Mouse (Mus musculus): Measurements from ENCODE around the gene Syk. TPM values are rescaled to one million over a fixed set of nuclear protein-coding genes. Genes with fewer than 3 reads are reported as not detected.
A peak's percentile ranks its signal among the peaks of the same experiment; 100 is the strongest.

Gene Syk
- polyA plus RNA-seq, 1 experiment from 2014 or later, result 2.6 TPM

- Histone ChIP-seq H3K9ac (replicated peaks; ENCODE audit: low read length) (no peak overlapping the region), H3K36me3 (replicated peaks; ENCODE audit: control insufficient read depth, insufficient read depth, low read depth, low read length) (no peaks in the 10 kb centered on the region), H3K4me3 (ENCODE audit: low read depth, low read length) (no peak overlapping the region), H3K27me3 (ENCODE audit: control insufficient read depth, insufficient read depth, low read length) (no peaks in the 10 kb centered on the region), H3K4me1 (ENCODE audit: control insufficient read depth, insufficient read depth, low read length) (no peaks in the 10 kb centered on the region), H3K9me3 (replicated peaks; ENCODE audit: control insufficient read depth, low read length) (no peaks in the 10 kb centered on the region), H3K4me2 (ENCODE audit: low read depth, low read length) (no peak overlapping the region), H3K27ac (replicated peaks; ENCODE audit: low read depth, low read length) (no peak overlapping the region)
- ATAC-seq (replicated peaks; ENCODE audit: insufficient number of reproducible peaks, low FRiP score, low TSS enrichment, low read depth) (no peak), DNase-seq (ENCODE audit: low spot score) (peak; percentile 23)
- WGBS, result 56% methylated on average over 4 of the region's 4 CpGs
Observed at GRCm38 (mm10) chr13:52673272-52673671, 90.3 kb downstream of the Syk start.

GRCm38 (mm10) chr13:52673856-52674255, 90.9 kb downstream of the Syk start:
- ATAC-seq (replicated peaks; ENCODE audit: insufficient number of reproducible peaks, low FRiP score, low TSS enrichment, low read depth) (no peak), DNase-seq (ENCODE audit: low spot score) (no peak)
- H3K27me3 ChIP-seq (ENCODE audit: control insufficient read depth, insufficient read depth, low read length), result no peaks in the 10 kb centered on the region
- no peaks in the 10 kb centered on the region for H3K4me1 ChIP-seq (ENCODE audit: control insufficient read depth, insufficient read depth, low read length)
- no peak overlapping the region for H3K9ac ChIP-seq (replicated peaks; ENCODE audit: low read length)
- no peaks in the 10 kb centered on the region for H3K9me3 ChIP-seq (replicated peaks; ENCODE audit: control insufficient read depth, low read length)
- H3K36me3 ChIP-seq (replicated peaks; ENCODE audit: control insufficient read depth, insufficient read depth, low read depth, low read length), result no peaks in the 10 kb centered on the region
- H3K4me2 ChIP-seq (ENCODE audit: low read depth, low read length), result no peak overlapping the region
- H3K4me3 ChIP-seq (ENCODE audit: low read depth, low read length), result no peak overlapping the region
- 85% methylated on average over 4 of the region's 4 CpGs for WGBS
- no peak overlapping the region for H3K27ac ChIP-seq (replicated peaks; ENCODE audit: low read depth, low read length)

GRCm38 (mm10) chr13:52674839-52675238, 91.9 kb downstream of the Syk start:
- Histone ChIP-seq H3K27ac (replicated peaks; ENCODE audit: low read depth, low read length) (no peak overlapping the region), H3K9ac (replicated peaks; ENCODE audit: low read length) (no peak overlapping the region), H3K4me2 (ENCODE audit: low read depth, low read length) (no peak overlapping the region), H3K9me3 (replicated peaks; ENCODE audit: control insufficient read depth, low read length) (no peaks in the 10 kb centered on the region), H3K36me3 (replicated peaks; ENCODE audit: control insufficient read depth, insufficient read depth, low read depth, low read length) (no peaks in the 10 kb centered on the region), H3K27me3 (ENCODE audit: control insufficient read depth, insufficient read depth, low read length) (no peaks in the 10 kb centered on the region), H3K4me3 (ENCODE audit: low read depth, low read length) (no peak overlapping the region), H3K4me1 (ENCODE audit: control insufficient read depth, insufficient read depth, low read length) (no peaks in the 10 kb centered on the region)
- no peak for DNase-seq (ENCODE audit: low spot score)
- WGBS, result 45% methylated on average over 12 of the region's 12 CpGs
- ATAC-seq (replicated peaks; ENCODE audit: insufficient number of reproducible peaks, low FRiP score, low TSS enrichment, low read depth), result no peak

- Histone ChIP-seq H3K4me1 (ENCODE audit: control insufficient read depth, insufficient read depth, low read length) (no peaks in the 10 kb centered on the region), H3K4me3 (ENCODE audit: low read depth, low read length) (no peak overlapping the region), H3K27ac (replicated peaks; ENCODE audit: low read depth, low read length) (no peak overlapping the region), H3K27me3 (ENCODE audit: control insufficient read depth, insufficient read depth, low read length) (no peaks in the 10 kb centered on the region), H3K36me3 (replicated peaks; ENCODE audit: control insufficient read depth, insufficient read depth, low read depth, low read length) (no peaks in the 10 kb centered on the region), H3K9ac (replicated peaks; ENCODE audit: low read length) (no peak overlapping the region), H3K4me2 (ENCODE audit: low read depth, low read length) (no peak overlapping the region), H3K9me3 (replicated peaks; ENCODE audit: control insufficient read depth, low read length) (no peaks in the 10 kb centered on the region)
- 75% methylated on average over 8 of the region's 8 CpGs for WGBS
- ATAC-seq (replicated peaks; ENCODE audit: insufficient number of reproducible peaks, low FRiP score, low TSS enrichment, low read depth) (no peak), DNase-seq (ENCODE audit: low spot score) (no peak)
Observed at GRCm38 (mm10) chr13:52675526-52676294, 92.7 kb downstream of the Syk start.

GRCm38 (mm10) chr13:52676671-52677445, 93.9 kb downstream of the Syk start:
- H3K27me3 ChIP-seq (ENCODE audit: control insufficient read depth, insufficient read depth, low read length), result no peaks in the 10 kb centered on the region

GRCm38 (mm10) chr13:52679906-52680305, 96.9 kb downstream of the Syk start:
- H3K9ac ChIP-seq (replicated peaks; ENCODE audit: low read length), result no peak overlapping the region
- no peaks in the 10 kb centered on the region for H3K4me1 ChIP-seq (ENCODE audit: control insufficient read depth, insufficient read depth, low read length)
- ATAC-seq (replicated peaks; ENCODE audit: insufficient number of reproducible peaks, low FRiP score, low TSS enrichment, low read depth), result no peak
- no peak for DNase-seq (ENCODE audit: low spot score)
- no peaks in the 10 kb centered on the region for H3K27me3 ChIP-seq (ENCODE audit: control insufficient read depth, insufficient read depth, low read length)
- H3K27ac ChIP-seq (replicated peaks; ENCODE audit: low read depth, low read length), result no peak overlapping the region
- H3K9me3 ChIP-seq (replicated peaks; ENCODE audit: control insufficient read depth, low read length), result no peaks in the 10 kb centered on the region
- H3K4me3 ChIP-seq (ENCODE audit: low read depth, low read length), result no peak overlapping the region
- WGBS, result 73% methylated on average over 5 of the region's 5 CpGs
- no peaks in the 10 kb centered on the region for H3K36me3 ChIP-seq (replicated peaks; ENCODE audit: control insufficient read depth, insufficient read depth, low read depth, low read length)
- H3K4me2 ChIP-seq (ENCODE audit: low read depth, low read length), result no peak overlapping the region

More at GRCm38 (mm10) chr13:52676671-52677445, 93.9 kb downstream of the Syk start:
- DNase-seq (ENCODE audit: low spot score) (peak; percentile 17), ATAC-seq (replicated peaks; ENCODE audit: insufficient number of reproducible peaks, low FRiP score, low TSS enrichment, low read depth) (no peak; the same call in 1 of the 2 replicates)
- Histone ChIP-seq H3K4me3 (ENCODE audit: low read depth, low read length) (no peak overlapping the region), H3K9ac (replicated peaks; ENCODE audit: low read length) (no peak overlapping the region), H3K27ac (replicated peaks; ENCODE audit: low read depth, low read length) (no peak overlapping the region), H3K36me3 (replicated peaks; ENCODE audit: control insufficient read depth, insufficient read depth, low read depth, low read length) (no peaks in the 10 kb centered on the region), H3K4me2 (ENCODE audit: low read depth, low read length) (no peak overlapping the region), H3K4me1 (ENCODE audit: control insufficient read depth, insufficient read depth, low read length) (no peaks in the 10 kb centered on the region), H3K9me3 (replicated peaks; ENCODE audit: control insufficient read depth, low read length) (no peaks in the 10 kb centered on the region)
- 44% methylated on average over 5 of the region's 5 CpGs for WGBS

- no peak for DNase-seq (ENCODE audit: low spot score)
- Histone ChIP-seq H3K27ac (replicated peaks; ENCODE audit: low read depth, low read length) (no peak overlapping the region), H3K9me3 (replicated peaks; ENCODE audit: control insufficient read depth, low read length) (no peaks in the 10 kb centered on the region), H3K4me3 (ENCODE audit: low read depth, low read length) (no peak overlapping the region), H3K9ac (replicated peaks; ENCODE audit: low read length) (no peak overlapping the region), H3K4me1 (ENCODE audit: control insufficient read depth, insufficient read depth, low read length) (no peaks in the 10 kb centered on the region), H3K4me2 (ENCODE audit: low read depth, low read length) (no peak overlapping the region), H3K27me3 (ENCODE audit: control insufficient read depth, insufficient read depth, low read length) (no peaks in the 10 kb centered on the region), H3K36me3 (replicated peaks; ENCODE audit: control insufficient read depth, insufficient read depth, low read depth, low read length) (no peaks in the 10 kb centered on the region)
- no peak for ATAC-seq (replicated peaks; ENCODE audit: insufficient number of reproducible peaks, low FRiP score, low TSS enrichment, low read depth)
- 76% methylated on average over 5 of the region's 5 CpGs for WGBS
Observed at GRCm38 (mm10) chr13:52682107-52682506, 99.1 kb downstream of the Syk start.

- DNase-seq (ENCODE audit: low spot score), result no peak
Observed at GRCm38 (mm10) chr13:52690425-52690824, 107.5 kb downstream of the Syk start.

More at GRCm38 (mm10) chr13:52690425-52690824, 107.5 kb downstream of the Syk start:
- Histone ChIP-seq H3K9me3 (replicated peaks; ENCODE audit: control insufficient read depth, low read length) (no peaks in the 10 kb centered on the region), H3K36me3 (replicated peaks; ENCODE audit: control insufficient read depth, insufficient read depth, low read depth, low read length) (no peaks in the 10 kb centered on the region), H3K27ac (replicated peaks; ENCODE audit: low read depth, low read length) (no peak overlapping the region), H3K9ac (replicated peaks; ENCODE audit: low read length) (no peak overlapping the region), H3K27me3 (ENCODE audit: control insufficient read depth, insufficient read depth, low read length) (no peaks in the 10 kb centered on the region), H3K4me3 (ENCODE audit: low read depth, low read length) (no peak overlapping the region), H3K4me1 (ENCODE audit: control insufficient read depth, insufficient read depth, low read length) (no peaks in the 10 kb centered on the region), H3K4me2 (ENCODE audit: low read depth, low read length) (no peak overlapping the region)
- WGBS, result 88% methylated on average over 13 of the region's 13 CpGs
- ATAC-seq (replicated peaks; ENCODE audit: insufficient number of reproducible peaks, low FRiP score, low TSS enrichment, low read depth), result no peak

Measured in embryonic facial prominence, embryonic 11.5 days (tissue).